Mouse (Mus musculus) heart, adult 2 months (tissue): ENCODE results near the gene Pgam1.

Experiments
- CTCF ChIP-seq: fragments of 200-600 bp; IDR thresholded peaks from 2 replicates; pipeline ENCODE4 v1.8.1; 2022; ENCODE audit warnings: antibody characterized with exemption, mild to moderate bottlenecking, moderate library complexity
- EP300 ChIP-seq: fragments of 200-500 bp; IDR thresholded peaks from 2 replicates; pipeline ENCODE4 v1.6.1; 2011; ENCODE audit warnings: low read depth, low read length, control low read depth; ENCODE audit not compliant: insufficient read depth
- POLR2A ChIP-seq: fragments of 200-500 bp; IDR thresholded peaks from 2 replicates; pipeline ENCODE4 v1.6.1; 2011; ENCODE audit warnings: mild to moderate bottlenecking, low read depth, low read length, control low read depth; ENCODE audit not compliant: insufficient read depth

GRCm38 (mm10) chr19:41881842-41882241 is 29.9 kb upstream of the Pgam1 start:
- TF ChIP-seq CTCF, result no peak
- TF ChIP-seq POLR2A, result no peak
- TF ChIP-seq EP300, result no peak
